Mouse (Mus musculus): ENCODE results near the gene Cbr2.
"Not testable (repeated sequence)": the region's sequence is repeated elsewhere in the genome, so short reads cannot be mapped to it uniquely, and the experiment has no call there.

The Cbr2 gene

DNA sequence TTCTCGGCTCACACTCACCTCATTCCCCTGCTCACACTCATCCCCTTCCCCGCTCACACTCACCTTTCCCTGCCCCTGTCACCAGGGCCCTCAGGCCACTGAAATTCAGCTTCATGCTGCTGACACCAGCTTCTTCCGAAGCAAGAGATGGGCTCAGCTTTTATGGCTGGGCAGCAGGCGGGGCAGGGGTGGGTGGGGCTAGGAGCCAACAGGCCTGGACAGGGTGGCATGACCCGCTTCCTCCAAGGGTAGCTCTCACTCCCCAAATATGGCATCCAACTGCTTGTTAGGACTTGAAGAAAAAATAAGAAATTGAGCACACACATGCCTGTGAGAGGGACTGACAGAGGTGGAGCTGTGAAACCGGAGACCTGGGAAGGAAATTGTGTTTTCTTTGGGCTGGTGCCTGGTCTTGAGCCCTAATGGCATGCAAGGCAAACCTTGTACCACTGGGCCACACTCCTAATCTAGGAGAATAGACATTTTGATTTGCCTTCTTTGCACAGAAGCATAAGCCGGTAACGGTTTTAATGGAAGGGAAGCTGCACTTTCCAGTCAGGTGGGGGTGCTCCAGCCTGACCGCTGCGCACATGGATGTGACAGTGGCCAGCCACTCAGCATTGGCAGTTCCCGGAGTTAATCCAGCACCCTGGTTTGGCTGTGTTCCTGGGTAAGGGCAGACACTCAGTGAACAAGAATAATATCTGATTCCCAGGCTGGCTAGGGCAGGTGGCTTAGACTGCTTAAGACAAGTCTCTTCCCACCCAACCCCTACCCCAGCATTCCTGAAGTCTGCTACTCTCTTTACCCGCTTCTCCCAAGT, at the start of gene Cbr2:
Gene Cbr2, minus strand, starts transcription at position 257 of the 823 bp plus-strand sequence.
- in situ Hi-C loops (cut with MseI, MboI) = no loop called here

DNA sequence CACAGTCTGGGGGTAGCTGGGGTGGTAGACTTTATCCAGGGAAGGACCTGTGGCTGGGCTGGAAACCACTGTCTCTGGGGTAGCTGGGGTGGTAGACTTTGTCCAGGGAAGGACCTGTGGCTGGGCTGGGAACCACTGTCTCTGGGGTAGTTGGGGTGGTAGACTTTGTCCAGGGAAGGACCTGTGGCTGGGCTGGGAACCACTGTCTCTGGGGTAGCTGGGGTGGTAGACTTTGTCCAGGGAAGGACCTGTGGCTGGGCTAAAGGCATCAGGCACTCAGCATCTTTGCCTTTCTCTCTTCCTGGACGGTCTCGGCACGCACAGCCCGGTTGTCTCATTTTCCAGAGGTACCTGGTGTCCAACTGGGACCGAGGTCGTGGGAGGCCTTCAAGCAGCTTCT, 49.4 kb upstream of the Cbr2 start:
- in situ Hi-C loops (cut with MseI, MboI) = not testable (repeated sequence)

- in situ Hi-C loops (cut with MseI, MboI) = loop anchor here (5.0 kb wide), 1 partner anchor 53 kb away; the partner anchor contains the start of gene Dcxr (in 2 of the 2)
These were observed 48.0 kb upstream of the Cbr2 start for GRCm38 (mm10) chr11:120779876-120780275.

GRCm38 (mm10) chr11:120777123-120777522, 45.2 kb upstream of the Cbr2 start:
- in situ Hi-C loops (cut with MseI, MboI) = loop anchor here (5.0 kb wide), 1 partner anchor 50 kb away; the partner anchor contains the start of gene Dcxr (in 2 of the 2)

DNA sequence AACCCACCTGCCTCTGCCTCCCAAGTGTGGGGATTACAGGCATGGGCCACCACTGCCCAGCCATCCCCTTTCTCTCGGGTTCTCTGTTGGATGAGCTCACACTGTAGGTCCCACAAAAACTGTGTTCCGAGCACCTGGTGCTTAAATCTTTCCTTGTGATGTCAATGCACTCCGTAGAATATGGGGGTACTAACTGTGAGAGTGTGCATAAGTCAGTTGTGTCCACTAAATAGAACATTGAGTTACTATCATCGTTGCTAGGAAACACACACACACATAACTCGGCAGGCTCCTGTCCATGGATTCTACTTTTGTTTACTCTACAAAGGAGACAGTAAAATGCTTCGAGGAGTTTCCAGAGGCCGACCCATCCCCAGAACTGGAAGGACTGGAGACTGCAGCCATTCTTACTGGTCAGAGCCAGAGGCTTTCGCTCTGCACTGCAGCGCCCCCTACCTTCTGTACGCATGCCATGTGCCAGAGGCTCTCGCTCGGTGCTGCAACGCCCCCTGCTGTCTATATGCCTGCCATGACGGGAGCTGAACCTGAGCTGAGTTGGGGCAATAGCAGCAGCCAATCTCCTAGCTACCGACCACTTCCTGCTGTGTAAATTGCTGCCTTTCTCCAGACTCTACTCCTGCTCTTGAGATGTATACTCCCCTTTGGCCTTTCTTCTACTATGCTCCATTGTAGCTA, 44.0 kb upstream of the Cbr2 start:
- in situ Hi-C loops (cut with MseI, MboI) = loop anchor here (5.0 kb wide), 1 partner anchor 49 kb away; the partner anchor contains the start of gene Dcxr (in 2 of the 2)

DNA sequence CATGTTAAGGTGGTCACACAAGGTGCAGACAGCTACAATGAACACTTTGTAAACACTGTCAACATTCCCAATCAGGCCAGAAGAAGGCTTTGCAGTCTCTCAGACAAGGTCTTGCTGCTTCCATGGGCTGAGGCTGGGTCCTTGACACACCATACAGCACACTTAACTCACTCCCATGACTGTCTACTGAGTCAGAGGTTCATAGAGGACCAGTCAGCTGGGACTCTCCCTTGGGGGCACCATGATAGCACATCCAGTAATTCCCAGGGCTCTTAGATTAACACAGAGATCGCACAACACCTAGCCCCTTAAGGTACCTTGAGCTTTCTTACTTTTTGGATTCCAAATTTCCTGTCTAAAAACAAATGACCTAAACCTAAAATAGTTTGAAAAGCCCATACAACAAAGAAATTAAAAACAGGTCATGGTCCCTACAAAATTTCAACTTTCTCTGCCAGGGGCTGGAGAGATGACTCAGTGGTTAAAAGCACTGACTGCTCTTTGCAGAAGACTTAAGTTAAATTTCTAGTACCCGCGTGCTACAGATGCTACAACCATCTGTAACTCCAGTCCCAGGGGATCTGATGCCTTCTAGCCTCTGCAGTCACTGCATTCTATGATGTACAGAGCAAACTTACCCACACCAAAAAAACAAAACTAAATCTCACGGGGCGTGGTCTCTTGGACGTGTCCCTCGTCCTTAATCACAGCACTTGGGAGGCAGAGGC, 41.7 kb upstream of the Cbr2 start:
- in situ Hi-C loops (cut with MseI, MboI) = no loop called here

GRCm38 (mm10) chr11:120772749-120773148, 40.8 kb upstream of the Cbr2 start:
- in situ Hi-C loops (cut with MseI, MboI) = no loop called here

GRCm38 (mm10) chr11:120768206-120768605, 36.3 kb upstream of the Cbr2 start:
- in situ Hi-C loops (cut with MseI, MboI) = no loop called here

DNA sequence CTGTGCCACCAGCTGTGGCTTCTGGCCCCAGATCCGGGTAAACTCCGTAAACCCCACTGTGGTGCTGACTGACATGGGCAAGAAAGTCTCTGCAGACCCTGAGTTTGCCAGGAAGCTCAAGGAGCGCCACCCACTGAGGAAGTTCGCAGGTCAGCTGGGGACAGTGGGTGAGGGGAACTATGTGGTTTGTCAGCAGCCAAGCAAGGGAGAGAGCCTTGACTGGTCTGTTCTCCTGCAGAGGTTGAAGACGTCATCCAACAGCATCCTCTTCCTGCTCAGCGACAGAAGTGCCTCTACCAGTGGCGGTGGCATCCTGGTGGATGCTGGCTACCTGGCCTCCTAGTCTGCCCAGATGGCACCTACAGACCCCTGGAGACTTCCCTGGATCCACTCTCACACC, 35.1 kb upstream of the Cbr2 start:
- in situ Hi-C loops (cut with MseI, MboI) = not testable (repeated sequence)

DNA sequence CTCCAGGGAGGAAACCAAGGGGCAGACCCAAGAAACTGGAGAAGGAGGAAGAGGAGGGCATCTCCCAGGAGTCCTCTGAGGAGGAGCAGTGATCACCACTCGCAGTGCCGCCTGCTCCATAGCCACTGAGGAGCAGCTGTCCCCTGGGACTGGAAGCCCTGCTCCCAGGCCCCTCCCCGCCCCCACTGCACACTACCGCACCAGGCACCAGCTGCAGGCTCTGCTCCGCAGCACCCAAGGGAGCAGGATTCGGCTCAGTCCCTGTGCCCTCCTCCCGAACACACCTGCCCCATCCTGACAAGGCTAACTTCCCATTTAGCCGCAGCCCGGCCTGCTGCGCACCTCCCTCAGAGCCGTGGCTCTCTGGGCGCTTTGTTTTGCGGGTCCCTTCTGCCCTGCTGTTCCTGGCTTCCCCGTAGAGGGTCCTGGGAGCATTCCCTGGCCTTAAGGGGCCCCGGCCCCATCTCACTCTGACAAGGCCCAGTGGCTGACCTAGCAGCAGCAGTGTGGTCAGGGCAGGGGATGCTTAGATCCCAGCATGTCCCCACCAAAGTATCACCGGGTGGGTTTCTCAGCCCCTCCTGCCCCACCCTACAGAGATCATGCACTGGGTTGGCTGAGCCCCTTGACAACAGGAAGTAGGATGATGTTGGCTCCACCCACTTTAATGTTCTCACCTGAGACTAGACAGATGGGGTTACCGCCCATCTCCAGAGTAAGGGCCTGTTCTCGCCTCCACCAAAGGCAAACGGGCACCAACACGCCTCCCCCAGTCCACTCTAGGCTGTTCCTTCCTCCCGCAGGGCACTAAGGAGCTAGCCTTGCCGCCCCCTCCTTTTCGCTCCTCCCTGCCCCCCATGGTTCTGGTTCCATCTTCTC, 31.4 kb upstream of the Cbr2 start:
- in situ Hi-C loops (cut with MseI, MboI) = not testable (repeated sequence)

GRCm38 (mm10) chr11:120762672-120763041, 30.7 kb upstream of the Cbr2 start, which contains the start of gene Hmga1b:
Hmga1b (plus strand) TSS chr11:120762794.
- in situ Hi-C loops (cut with MseI, MboI) = not testable (repeated sequence)

- in situ Hi-C loops (cut with MseI, MboI) = no loop called here
These were observed 30.1 kb upstream of the Cbr2 start for GRCm38 (mm10) chr11:120761811-120762671.

DNA sequence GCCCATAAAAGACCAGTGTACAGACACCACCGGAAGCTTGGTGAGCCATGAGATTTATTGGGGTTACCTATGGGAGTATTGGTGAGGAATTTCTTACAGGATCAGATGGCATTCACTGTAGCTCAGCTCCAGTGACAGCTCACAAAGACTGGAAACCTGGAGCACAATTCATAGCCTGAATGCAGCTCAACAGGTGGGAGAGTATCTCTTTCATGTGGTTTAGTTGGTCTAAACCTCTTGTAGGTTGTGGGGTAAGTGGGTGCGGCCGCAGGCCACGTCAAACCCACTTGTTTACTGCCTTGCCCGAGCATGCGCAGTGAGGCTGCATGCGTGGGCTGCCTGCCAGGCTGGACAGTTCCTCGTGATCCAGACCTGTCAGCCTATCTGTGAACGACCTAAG, 28.3 kb upstream of the Cbr2 start:
- in situ Hi-C loops (cut with MseI, MboI) = no loop called here

DNA sequence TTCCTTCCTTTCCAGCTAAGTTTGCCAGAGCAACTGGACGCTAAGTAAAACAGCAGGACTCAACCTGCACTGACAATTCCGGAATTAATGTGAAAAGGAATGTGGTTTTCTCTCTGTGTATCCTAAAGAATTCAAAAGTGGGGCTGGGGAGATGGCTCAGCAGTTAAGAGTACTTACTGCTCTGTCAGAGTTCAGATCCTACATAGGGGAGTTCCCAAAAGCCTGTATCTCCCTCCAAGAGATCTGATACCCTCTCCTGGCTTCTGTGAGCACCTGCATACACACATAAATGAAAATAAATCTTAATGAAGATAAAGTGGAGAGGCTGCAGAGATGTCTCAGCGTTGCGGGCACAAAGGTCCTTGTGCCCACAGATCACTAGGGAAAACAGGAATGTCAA, 19.7 kb upstream of the Cbr2 start:
- in situ Hi-C loops (cut with MseI, MboI) = no loop called here

DNA sequence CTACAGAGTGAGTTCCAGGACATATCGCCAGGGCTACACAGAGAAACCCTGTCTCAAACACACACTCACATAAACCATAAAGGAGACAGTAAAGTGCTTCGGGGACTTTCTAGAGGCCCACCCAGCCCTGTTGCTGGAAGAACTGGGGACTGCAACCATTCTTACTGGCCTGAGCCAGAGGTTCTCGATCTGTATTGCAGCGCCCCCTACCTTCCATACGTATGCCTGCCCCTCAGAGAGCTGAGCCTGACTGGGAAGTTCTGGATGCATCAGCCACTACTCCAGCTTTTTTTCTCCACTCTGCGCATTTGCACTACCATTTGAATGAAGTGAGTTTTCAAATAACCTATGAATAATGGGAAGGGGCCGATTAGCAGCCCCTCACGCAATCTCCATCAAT, 17.5 kb upstream of the Cbr2 start:
- in situ Hi-C loops (cut with MseI, MboI) = no loop called here

- in situ Hi-C loops (cut with MseI, MboI) = no loop called here
These were observed 16.1 kb upstream of the Cbr2 start for GRCm38 (mm10) chr11:120747974-120748373.

DNA sequence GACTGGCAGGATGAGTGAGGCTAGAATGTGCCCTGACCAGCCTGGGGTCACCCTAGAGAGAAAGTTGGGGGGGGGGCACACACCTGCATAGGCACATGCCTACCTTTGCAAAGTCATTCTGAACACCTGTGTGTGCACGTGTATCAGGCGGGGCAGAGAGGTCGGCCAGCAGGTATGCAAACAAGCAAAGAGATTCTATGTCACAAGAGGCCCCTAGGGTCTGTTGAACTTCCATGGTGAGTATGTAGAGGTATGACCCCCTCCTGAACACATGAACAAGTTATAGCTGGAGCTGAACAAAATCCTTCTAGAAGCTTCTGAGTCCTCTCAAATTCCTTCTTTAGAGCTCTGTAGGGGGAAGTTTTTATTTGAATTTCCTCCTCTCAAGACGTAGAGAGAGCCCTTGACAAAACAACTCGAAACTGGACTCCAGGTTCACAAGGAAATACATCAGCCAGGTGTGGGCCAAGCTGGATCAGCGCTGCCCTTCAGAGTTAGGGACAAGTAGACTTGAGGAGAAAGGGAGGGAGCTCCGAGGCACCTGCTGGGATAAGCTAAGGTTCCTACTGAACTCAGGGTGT, 12.3 kb upstream of the Cbr2 start:
- in situ Hi-C loops (cut with MseI, MboI) = no loop called here

DNA sequence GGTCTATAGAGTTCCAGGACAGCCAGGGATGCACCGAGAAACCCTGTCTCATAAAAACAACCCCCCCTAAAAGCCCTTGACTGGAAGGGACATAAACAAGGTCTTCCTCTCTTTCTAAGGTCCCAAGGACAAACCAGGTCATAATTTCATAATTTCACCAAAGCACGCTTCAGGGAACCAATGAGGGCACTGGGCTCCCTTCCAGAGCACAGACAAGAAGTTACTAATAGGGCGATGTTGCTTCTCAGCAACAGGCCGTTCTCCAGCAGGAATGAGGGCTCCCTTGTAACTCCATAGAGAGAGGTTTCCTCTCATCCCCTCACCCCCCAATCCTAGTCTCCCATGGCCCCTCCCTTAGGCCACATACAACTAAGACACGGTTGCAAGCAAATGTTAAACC, 9.1 kb upstream of the Cbr2 start:
- in situ Hi-C loops (cut with MseI, MboI) = no loop called here

GRCm38 (mm10) chr11:120736424-120736823, 4.5 kb upstream of the Cbr2 start:
- in situ Hi-C loops (cut with MseI, MboI) = no loop called here

DNA sequence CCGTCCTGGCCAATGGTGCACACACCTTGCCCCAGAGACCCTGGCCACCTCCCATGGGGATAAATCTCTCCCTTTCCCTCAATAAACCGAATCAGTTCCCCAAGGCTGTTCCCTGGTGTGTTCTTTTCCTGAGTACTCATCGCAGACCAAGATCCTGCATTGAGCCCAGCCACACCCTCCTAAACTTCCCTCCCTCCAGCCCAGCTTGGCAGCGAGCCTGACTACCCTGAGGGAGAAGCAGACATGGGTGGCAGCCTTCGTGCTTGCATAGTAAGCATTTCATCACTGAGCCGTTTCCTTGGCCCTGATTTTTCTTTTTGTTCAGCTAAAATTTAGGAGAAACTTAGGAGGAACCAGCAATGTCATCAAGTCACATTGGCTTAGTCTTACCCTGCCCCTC, 1.6 kb upstream of the Cbr2 start:
- in situ Hi-C loops (cut with MseI, MboI) = no loop called here
